Mouse (Mus musculus) kidney, postnatal 0 days (tissue): ENCODE measurements around the gene Dtl. TPM values are rescaled to one million over a fixed set of nuclear protein-coding genes. Genes with fewer than 3 reads are reported as not detected.

ENCODE experiments used
- ATAC-seq: fragments of 200-750 bp; cut with Nextera tagmentation; replicated peaks from 2 replicates; pipeline ENCODE4 v1.8.0; 2017; ENCODE audit warnings: low read depth, moderate number of reproducible peaks, moderate TSS enrichment, moderate library complexity; ENCODE audit not compliant: low FRiP score
- DNase-seq: peaks from one replicate; pipeline ENCODE4 v3.0.0-alpha.2; 2016; ENCODE audit warnings: low spot score
- H3K27ac ChIP-seq: fragments of 300-500 bp; sonication (generic); 2 replicates; pipeline ENCODE4 v1.5.1; 2014; ENCODE audit warnings: mild to moderate bottlenecking
- H3K27me3 ChIP-seq: fragments of 300-500 bp; sonication (generic); 2 replicates; pipeline ENCODE4 v1.6.1; 2014; ENCODE audit warnings: low read length, mixed read lengths; ENCODE audit not compliant: insufficient read depth
- H3K36me3 ChIP-seq: fragments of 300-500 bp; sonication (generic); 2 replicates; pipeline ENCODE4 v1.6.1; 2014; ENCODE audit warnings: low read length, mixed read lengths; ENCODE audit not compliant: insufficient read depth
- H3K4me1 ChIP-seq: fragments of 300-500 bp; sonication (generic); replicated peaks from 2 replicates; pipeline ENCODE4 v1.6.1; 2014; ENCODE audit warnings: antibody characterized with exemption, low read length, mixed read lengths; ENCODE audit not compliant: insufficient read depth
- H3K4me2 ChIP-seq: fragments of 300-500 bp; sonication (generic); 2 replicates; pipeline ENCODE4 v1.6.1; 2014; ENCODE audit warnings: mild to moderate bottlenecking, low read length, moderate library complexity, mixed read lengths
- H3K4me3 ChIP-seq: fragments of 300-500 bp; sonication (generic); replicated peaks from 2 replicates; pipeline ENCODE4 v1.5.1; 2014; ENCODE audit warnings: low read depth, low read length
- H3K9ac ChIP-seq: fragments of 300-500 bp; sonication (generic); 2 replicates; pipeline ENCODE4 v1.6.1; 2014; ENCODE audit warnings: low read depth, low read length
- H3K9me3 ChIP-seq: fragments of 300-500 bp; sonication (generic); replicated peaks from 2 replicates; pipeline ENCODE4 v1.6.1; 2016; ENCODE audit warnings: low read length, inconsistent platforms, mixed read lengths
- CTCF ChIP-seq: IDR thresholded peaks from 2 replicates; pipeline ENCODE4 v1.5.1; 2016; ENCODE audit warnings: antibody characterized with exemption, low read depth, mild to moderate bottlenecking, moderate library complexity
- WGBS: fragments of 180-500 bp; shearing (Covaris S2); extraction: QIAGEN DNeasy Blood & Tissue Kit; methylation state at CpG from one replicate; pipeline ENCODE4 v1.1.7; 2014; 5-methylcytosine and 5-hydroxymethylcytosine counted together
- polyA plus RNA-seq: library from polyadenylated mRNA; unstranded; fragments of >200 nt; fragmentation: Nextera tagmentation; extraction: Ambion mirVana; gene quantifications from 2 replicates; pipeline ENCODE4 v1.2.1, GENCODE M21; 2015

Dtl gene
- polyA plus RNA-seq, 1 experiment from 2014 or later, result 16.9 TPM

GRCm38 (mm10) chr1:191604690-191605089 lies 29.3 kb upstream of the Dtl start:
- no peak for TF ChIP-seq CTCF
- ATAC-seq (no peak), DNase-seq (no peak)
- H3K4me3 ChIP-seq, result no peak overlapping the region
- H3K4me1 ChIP-seq, result no peaks in the 10 kb centered on the region
- H3K36me3 ChIP-seq, result peaks cover 62% of the 10 kb centered on the region
- H3K4me2 ChIP-seq, result no peak overlapping the region
- H3K9ac ChIP-seq, result no peak overlapping the region
- H3K9me3 ChIP-seq, result no peaks in the 10 kb centered on the region
- 65% methylated on average over 3 of the region's 3 CpGs for WGBS
- H3K27me3 ChIP-seq, result no peaks in the 10 kb centered on the region
- H3K27ac ChIP-seq, result no peak overlapping the region

GRCm38 (mm10) chr1:191599210-191599609 lies 23.9 kb upstream of the Dtl start:
- H3K4me2 ChIP-seq, result no peak overlapping the region
- H3K4me3 ChIP-seq, result no peak overlapping the region
- no peak overlapping the region for H3K27ac ChIP-seq
- no peak overlapping the region for H3K9ac ChIP-seq
- no peaks in the 10 kb centered on the region for H3K9me3 ChIP-seq
- DNase-seq, result peak; percentile 12
- 65% methylated on average over 5 of the region's 5 CpGs for WGBS
- no peak for TF ChIP-seq CTCF
- no peak for ATAC-seq
- H3K4me1 ChIP-seq, result no peaks in the 10 kb centered on the region
- no peaks in the 10 kb centered on the region for H3K27me3 ChIP-seq
- peaks cover 57% of the 10 kb centered on the region for H3K36me3 ChIP-seq

DNA sequence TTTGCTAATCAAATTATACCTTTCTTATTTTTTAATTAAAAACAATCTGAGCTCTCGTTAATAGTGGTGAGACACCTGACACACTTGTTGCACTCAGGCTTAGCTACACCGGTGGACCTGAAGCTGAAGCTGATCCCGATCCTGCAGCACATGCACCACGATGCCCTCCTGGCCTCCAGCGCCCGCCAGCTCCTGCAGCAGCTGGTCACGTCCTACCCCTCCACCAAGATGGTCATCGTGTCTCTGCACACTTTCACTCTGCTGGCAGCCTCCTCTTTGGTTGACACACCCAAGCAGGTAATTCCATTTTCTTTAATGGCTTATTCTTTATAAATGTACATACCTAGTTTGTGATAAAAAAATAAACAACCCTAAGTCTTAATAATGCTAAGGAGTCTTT lies 20.7 kb upstream of the Dtl start:
- H3K27me3 ChIP-seq, result no peaks in the 10 kb centered on the region
- H3K36me3 ChIP-seq, result peaks cover 51% of the 10 kb centered on the region
- H3K9me3 ChIP-seq, result no peaks in the 10 kb centered on the region
- no peaks in the 10 kb centered on the region for H3K4me1 ChIP-seq
- H3K27ac ChIP-seq, result no peak overlapping the region
- DNase-seq (no peak), ATAC-seq (no peak)
- TF ChIP-seq CTCF, result no peak
- no peak overlapping the region for H3K4me3 ChIP-seq
- WGBS, result 92% methylated on average over 8 of the region's 8 CpGs
- H3K4me2 ChIP-seq, result no peak overlapping the region
- H3K9ac ChIP-seq, result no peak overlapping the region

- no peaks in the 10 kb centered on the region for H3K4me1 ChIP-seq
- H3K4me3 ChIP-seq, result no peak overlapping the region
- H3K27ac ChIP-seq, result no peak overlapping the region
- ATAC-seq (no peak), DNase-seq (no peak)
- no peak overlapping the region for H3K9ac ChIP-seq
- peaks cover 38% of the 10 kb centered on the region for H3K36me3 ChIP-seq
- H3K27me3 ChIP-seq, result no peaks in the 10 kb centered on the region
- WGBS, result 81% methylated on average over 12 of the region's 12 CpGs
- H3K4me2 ChIP-seq, result no peak overlapping the region
- H3K9me3 ChIP-seq, result no peaks in the 10 kb centered on the region
- no peak for TF ChIP-seq CTCF
Observed at GRCm38 (mm10) chr1:191592016-191592720, 16.8 kb upstream of the Dtl start.

DNA sequence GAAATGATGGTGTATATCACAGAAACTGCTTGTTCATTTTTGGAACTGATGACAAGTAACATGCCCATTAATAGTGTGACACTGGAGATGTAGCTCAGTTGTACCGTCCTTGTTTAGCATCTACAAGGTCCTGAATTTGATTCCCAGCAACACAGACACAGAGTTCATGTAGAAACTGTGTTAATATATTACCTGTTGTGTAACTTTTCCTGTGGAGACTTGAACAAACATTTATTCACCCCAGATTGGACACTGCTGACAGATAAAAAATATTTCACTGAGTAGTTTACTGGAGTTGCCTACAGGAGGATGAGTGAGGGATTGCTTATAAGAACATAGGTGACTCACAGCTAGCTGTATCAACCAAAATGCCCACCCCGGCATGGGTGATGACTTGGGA lies 13.4 kb upstream of the Dtl start:
- ATAC-seq (no peak), DNase-seq (no peak)
- no peak for TF ChIP-seq CTCF
- Histone ChIP-seq H3K27me3 (no peaks in the 10 kb centered on the region), H3K27ac (no peak overlapping the region), H3K9me3 (no peaks in the 10 kb centered on the region), H3K4me2 (no peak overlapping the region), H3K9ac (no peak overlapping the region), H3K4me3 (no peak overlapping the region), H3K36me3 (peaks cover 23% of the 10 kb centered on the region), H3K4me1 (no peaks in the 10 kb centered on the region)
- 94% methylated on average over 2 of the region's 2 CpGs for WGBS

DNA sequence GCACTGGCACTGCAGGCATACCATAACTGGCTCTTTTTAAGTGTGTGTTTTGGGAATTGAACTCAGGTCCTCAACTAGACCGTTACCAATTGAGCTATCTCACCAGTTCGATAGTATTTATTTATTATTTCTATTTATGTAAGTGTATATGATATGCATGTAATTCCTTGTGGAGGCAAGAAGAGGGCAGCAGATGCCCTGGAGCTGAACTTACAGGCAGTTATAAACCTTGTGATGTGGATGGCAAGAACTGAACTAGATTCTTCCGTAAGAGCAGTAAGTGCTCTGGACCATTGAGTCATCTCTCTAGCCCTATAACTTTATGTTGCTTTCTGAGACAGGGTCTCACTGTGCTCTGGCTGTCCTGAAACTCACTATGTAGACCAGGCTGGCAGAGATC lies 11.7 kb upstream of the Dtl start:
- Histone ChIP-seq H3K4me1 (no peaks in the 10 kb centered on the region), H3K36me3 (peaks cover 31% of the 10 kb centered on the region), H3K27ac (no peak overlapping the region), H3K9ac (no peak overlapping the region), H3K9me3 (no peaks in the 10 kb centered on the region), H3K4me3 (no peak overlapping the region), H3K27me3 (no peaks in the 10 kb centered on the region), H3K4me2 (no peak overlapping the region)
- ATAC-seq (no peak), DNase-seq (peak; percentile 10)
- WGBS, result 96% methylated on average over 3 of the region's 3 CpGs
- TF ChIP-seq CTCF, result peak; percentile 42; the same call in 1 of the 2 replicates

DNA sequence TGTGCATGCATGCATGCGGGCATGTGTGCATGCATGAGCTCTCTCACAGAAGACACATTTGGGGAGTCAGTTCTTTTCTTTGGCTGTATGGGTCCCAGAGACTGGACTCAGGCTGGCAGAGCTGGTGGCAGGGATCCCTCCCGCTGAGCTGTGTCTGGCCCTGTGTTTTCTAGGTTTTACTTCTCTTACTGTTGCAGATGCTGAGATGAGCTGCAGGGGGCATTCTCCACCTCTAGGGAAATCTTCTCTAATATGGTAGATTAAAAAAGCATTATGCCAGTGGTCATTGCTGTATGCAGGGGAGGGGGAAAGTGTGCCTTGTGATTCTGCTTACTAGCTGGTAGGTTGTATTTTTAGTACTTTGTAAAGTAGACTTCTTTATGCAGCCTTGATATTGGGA lies 10.4 kb upstream of the Dtl start:
- Histone ChIP-seq H3K9ac (no peak overlapping the region), H3K27me3 (no peaks in the 10 kb centered on the region), H3K4me2 (no peak overlapping the region), H3K36me3 (peaks cover 31% of the 10 kb centered on the region), H3K4me3 (no peak overlapping the region), H3K4me1 (no peaks in the 10 kb centered on the region), H3K9me3 (no peaks in the 10 kb centered on the region), H3K27ac (no peak overlapping the region)
- ATAC-seq (no peak), DNase-seq (peak; percentile 11)
- TF ChIP-seq CTCF, result peak; percentile 39; the same call in 1 of the 2 replicates
- 78% methylated on average over 2 of the region's 2 CpGs for WGBS
